Mouse (Mus musculus) lung, embryonic 14.5 days (tissue): ENCODE measurements at regions not wholly inside any gene's neighbourhood (a gene's known extent, or its start where the extent isn't known, plus 50 kb on each side); places are given as distances from the start of the nearest gene placed in this dataset.

Source experiments
- ATAC-seq: fragments of 200-750 bp; cut with Nextera tagmentation; 2 replicates; pipeline ENCODE4 v1.8.0; 2017; ENCODE audit warnings: mild to moderate bottlenecking, moderate TSS enrichment, moderate library complexity; ENCODE audit not compliant: insufficient read depth
- DNase-seq: peaks from one replicate; pipeline ENCODE4 v3.0.0-alpha.2; 2015
- H3K27ac ChIP-seq: fragments of 300-500 bp; sonication (generic); 2 replicates; pipeline ENCODE4 v1.5.1; 2014; ENCODE audit warnings: low read depth, mild to moderate bottlenecking, moderate library complexity
- H3K27me3 ChIP-seq: fragments of 300-500 bp; sonication (generic); 2 replicates; pipeline ENCODE4 v1.6.1; 2014; ENCODE audit warnings: low read length, control low read depth; ENCODE audit not compliant: insufficient read depth
- H3K36me3 ChIP-seq: fragments of 300-500 bp; sonication (generic); 2 replicates; pipeline ENCODE4 v1.6.1; 2014; ENCODE audit warnings: control low read depth; ENCODE audit not compliant: insufficient read depth
- H3K4me1 ChIP-seq: fragments of 300-500 bp; sonication (generic); 2 replicates; pipeline ENCODE4 v1.6.1; 2014; ENCODE audit warnings: antibody characterized with exemption, control low read depth; ENCODE audit not compliant: insufficient read depth
- H3K4me2 ChIP-seq: fragments of 300-500 bp; sonication (generic); 2 replicates; pipeline ENCODE4 v1.6.1; 2014; ENCODE audit warnings: mild to moderate bottlenecking
- H3K4me3 ChIP-seq: fragments of 300-500 bp; sonication (generic); 2 replicates; pipeline ENCODE4 v1.5.1; 2014; ENCODE audit warnings: low read depth, low read length
- H3K9ac ChIP-seq: fragments of 300-500 bp; sonication (generic); 2 replicates; pipeline ENCODE4 v1.6.1; 2014
- H3K9me3 ChIP-seq: fragments of 300-500 bp; sonication (generic); 2 replicates; pipeline ENCODE4 v1.6.1; 2016; ENCODE audit warnings: low read depth, low read length, control low read depth
- CTCF ChIP-seq: IDR thresholded peaks from 2 replicates; pipeline ENCODE4 v1.5.1; 2016; ENCODE audit warnings: antibody characterized with exemption, low read depth
- WGBS: fragments of 180-500 bp; shearing (Covaris S2); extraction: QIAGEN DNeasy Blood & Tissue Kit; methylation state at CpG from one replicate; pipeline ENCODE4 v1.1.7; 2014; 5-methylcytosine and 5-hydroxymethylcytosine counted together

DNA sequence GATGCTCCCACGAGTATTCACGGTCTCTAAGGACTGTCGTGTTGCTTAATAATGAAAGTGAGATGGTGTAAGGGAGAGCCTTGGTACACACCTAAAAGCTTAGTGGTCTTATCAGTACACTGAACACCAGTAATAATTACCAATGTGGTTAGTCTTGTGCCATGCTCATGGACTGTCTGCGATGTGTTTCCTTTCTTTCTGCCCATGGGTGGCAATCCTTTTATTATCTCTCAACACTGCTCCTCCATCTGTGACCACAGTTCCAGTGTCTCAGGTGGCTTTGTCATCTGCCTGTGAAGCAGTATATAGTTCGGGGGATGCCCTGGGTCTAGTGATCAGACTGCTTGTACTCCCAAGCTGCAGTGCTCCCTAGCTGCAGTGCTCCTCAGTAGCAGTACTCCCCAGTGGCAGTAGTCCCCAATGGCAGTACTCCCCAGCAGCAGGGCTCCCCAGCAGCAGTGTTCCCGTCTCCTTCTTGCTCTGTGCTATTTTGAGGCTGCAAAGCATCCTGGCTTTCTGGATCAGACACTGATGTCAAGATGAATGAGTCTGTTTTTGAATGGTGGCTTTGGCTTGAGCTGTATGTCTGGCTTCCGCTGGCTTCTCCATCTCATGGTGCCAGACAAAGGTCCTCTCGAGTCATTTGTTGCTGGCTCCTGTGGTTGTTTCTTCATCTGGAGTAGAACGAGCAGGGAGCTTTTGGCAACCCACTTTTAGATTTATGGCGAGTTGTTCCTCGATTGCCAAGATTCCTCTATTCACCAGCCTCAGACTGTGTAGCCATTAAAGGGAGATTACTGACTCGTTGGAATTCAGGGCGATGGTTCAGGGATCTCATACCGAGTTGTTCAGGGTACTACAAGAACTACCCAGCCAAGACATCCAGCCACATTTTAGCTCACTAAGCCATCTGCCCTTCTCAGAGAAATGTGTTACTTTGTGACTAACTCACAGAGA lies 88.4 kb upstream of the Plxnc1 start:
- Histone ChIP-seq H3K27me3 (no peaks in the 10 kb centered on the region), H3K4me2 (no peak overlapping the region), H3K9me3 (no peaks in the 10 kb centered on the region), H3K9ac (no peak overlapping the region), H3K4me1 (peaks cover 6% of the 10 kb centered on the region), H3K36me3 (no peaks in the 10 kb centered on the region), H3K27ac (no peak overlapping the region), H3K4me3 (no peak overlapping the region)
- DNase-seq (peak; percentile 72), ATAC-seq (no peak)
- WGBS = 62% methylated on average over 14 of the region's 14 CpGs
- no peak for TF ChIP-seq CTCF

DNA sequence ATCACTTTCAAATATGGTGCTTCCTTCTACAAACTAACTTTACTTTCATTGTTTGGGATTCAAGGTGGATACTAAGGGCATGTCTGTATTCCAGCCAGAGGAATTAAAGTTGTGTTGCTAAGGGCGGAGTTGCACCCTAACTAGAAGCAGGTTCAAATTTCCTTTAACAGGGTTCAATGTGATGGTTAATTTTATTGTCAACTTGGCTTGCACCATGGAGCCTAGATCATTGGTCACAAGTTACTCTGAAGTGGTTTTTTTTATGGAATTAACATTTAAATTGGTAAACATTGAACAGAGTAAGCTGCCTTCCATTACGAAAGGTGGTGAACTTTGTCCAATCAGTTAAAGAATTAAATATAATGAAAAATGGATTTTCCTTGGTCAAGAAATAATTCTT lies 86.7 kb upstream of the Plxnc1 start:
- ATAC-seq = no peak
- H3K27me3 ChIP-seq = no peaks in the 10 kb centered on the region
- no peaks in the 10 kb centered on the region for H3K9me3 ChIP-seq
- H3K9ac ChIP-seq = no peak overlapping the region
- 91% methylated on average over 2 of the region's 2 CpGs for WGBS
- H3K4me1 ChIP-seq = peaks cover 6% of the 10 kb centered on the region
- no peak for TF ChIP-seq CTCF
- no peak overlapping the region for H3K4me3 ChIP-seq
- no peak for DNase-seq
- no peaks in the 10 kb centered on the region for H3K36me3 ChIP-seq
- H3K4me2 ChIP-seq = no peak overlapping the region
- no peak overlapping the region for H3K27ac ChIP-seq

DNA sequence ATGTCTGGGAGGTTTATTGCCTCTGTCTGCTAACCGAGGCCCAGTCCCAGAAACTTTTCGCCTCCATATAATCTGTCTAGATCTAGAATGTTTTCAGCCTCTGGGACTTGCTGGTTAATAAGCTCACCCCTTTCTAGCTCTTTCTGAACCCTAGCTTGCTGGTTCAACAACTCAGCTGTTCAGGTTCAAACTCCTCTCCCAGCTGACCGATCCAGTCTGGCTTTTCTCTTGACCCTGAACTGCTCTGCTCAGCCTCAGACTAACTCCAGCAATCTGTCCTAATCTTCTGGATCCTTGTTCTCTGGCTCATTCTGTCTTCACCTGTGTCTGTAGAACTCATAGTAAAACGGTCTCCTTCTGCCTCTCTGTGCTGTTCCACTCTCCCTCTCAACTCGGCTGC lies 86.2 kb upstream of the Plxnc1 start:
- DNase-seq (no peak), ATAC-seq (no peak)
- Histone ChIP-seq H3K4me3 (no peak overlapping the region), H3K9ac (no peak overlapping the region), H3K4me1 (peaks cover 6% of the 10 kb centered on the region), H3K36me3 (no peaks in the 10 kb centered on the region), H3K27ac (no peak overlapping the region), H3K27me3 (no peaks in the 10 kb centered on the region), H3K9me3 (no peaks in the 10 kb centered on the region), H3K4me2 (no peak overlapping the region)
- no peak for TF ChIP-seq CTCF
- WGBS = 70% methylated on average over 5 of the region's 5 CpGs

DNA sequence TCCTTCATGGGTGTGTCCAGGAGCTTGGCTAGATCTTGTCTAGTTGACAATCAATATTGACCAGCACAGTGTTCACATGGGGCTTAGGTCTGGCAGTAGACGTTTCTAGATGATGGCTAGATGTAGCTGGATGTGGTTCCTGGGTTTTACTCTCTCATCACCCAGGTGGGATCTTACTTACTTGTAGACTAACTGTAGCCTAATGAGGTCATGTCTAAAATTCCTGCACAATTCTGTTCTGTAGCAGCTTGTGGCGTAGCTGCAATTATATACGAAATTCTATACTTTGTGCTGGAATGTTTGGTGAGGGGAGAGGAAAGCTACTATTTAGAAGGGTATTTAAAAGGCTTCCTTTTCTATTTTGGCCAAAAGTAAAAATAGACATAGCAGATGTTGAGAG lies 84.9 kb upstream of the Plxnc1 start:
- ATAC-seq (no peak), DNase-seq (no peak)
- TF ChIP-seq CTCF = no peak
- Histone ChIP-seq H3K4me3 (no peak overlapping the region), H3K9ac (no peak overlapping the region), H3K4me2 (no peak overlapping the region), H3K27ac (no peak overlapping the region), H3K9me3 (no peaks in the 10 kb centered on the region), H3K4me1 (peaks cover 6% of the 10 kb centered on the region), H3K36me3 (no peaks in the 10 kb centered on the region), H3K27me3 (no peaks in the 10 kb centered on the region)
- 56% methylated on average over 3 of the region's 3 CpGs for WGBS

DNA sequence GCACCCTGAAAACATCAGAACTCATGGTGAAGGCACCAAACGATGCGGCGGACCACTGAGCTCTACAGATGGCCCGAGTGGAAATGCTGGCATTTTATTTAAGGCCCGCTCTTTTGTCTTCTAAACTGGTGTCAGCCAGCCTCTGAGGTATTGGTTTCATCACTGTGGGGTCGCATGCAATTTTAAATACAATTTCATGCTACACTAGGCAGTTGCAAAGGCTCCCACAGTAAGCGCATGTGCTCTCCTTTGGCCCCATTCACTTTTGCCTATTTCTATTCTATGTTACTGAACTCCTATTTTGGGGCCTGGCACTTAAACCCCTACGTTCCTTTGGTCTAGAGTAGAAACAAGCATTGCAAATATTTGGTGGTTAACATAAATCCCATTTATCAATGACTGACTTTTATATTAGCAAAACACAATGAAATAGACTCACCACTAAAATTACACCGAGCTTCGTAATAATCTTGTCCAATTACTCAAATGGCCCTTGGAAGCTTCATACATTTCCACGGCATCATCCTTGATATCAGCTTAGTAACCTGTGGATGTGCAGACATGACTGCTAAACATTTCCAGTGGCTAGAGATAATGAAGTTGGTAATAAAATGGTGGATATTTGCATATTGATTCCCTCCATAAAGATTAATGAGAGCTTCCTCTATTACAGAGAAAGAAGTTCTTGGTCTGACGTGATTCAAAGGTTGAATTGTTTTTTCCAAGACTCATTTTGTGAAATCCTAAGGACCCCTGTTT lies 81.1 kb upstream of the Plxnc1 start:
- DNase-seq (no peak), ATAC-seq (no peak)
- H3K27me3 ChIP-seq = no peaks in the 10 kb centered on the region
- WGBS = 87% methylated on average over 12 of the region's 12 CpGs
- no peak overlapping the region for H3K9ac ChIP-seq
- no peak for TF ChIP-seq CTCF
- no peaks in the 10 kb centered on the region for H3K4me1 ChIP-seq
- H3K4me3 ChIP-seq = no peak overlapping the region
- no peak overlapping the region for H3K27ac ChIP-seq
- H3K36me3 ChIP-seq = no peaks in the 10 kb centered on the region
- no peaks in the 10 kb centered on the region for H3K9me3 ChIP-seq
- no peak overlapping the region for H3K4me2 ChIP-seq

DNA sequence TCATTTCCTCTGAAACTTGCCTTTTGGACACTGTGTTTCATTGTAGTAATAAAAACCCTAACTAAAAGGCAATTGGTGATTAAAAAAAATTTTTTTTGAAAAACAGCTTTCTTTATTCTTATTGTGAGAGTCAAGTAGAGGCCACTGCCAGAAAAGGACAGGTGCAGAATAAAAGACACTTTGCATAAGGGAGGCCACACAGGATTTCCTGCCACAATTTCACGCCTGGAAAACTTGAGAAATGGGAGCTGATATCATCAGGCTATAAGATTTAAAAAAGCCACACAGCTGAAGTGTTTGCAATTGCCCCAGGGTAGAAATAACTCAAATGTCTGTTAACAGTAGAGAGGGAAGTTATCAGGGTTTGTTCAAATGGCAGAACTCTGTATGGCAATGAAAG lies 76.6 kb upstream of the Plxnc1 start:
- no peak overlapping the region for H3K4me2 ChIP-seq
- no peak for TF ChIP-seq CTCF
- no peaks in the 10 kb centered on the region for H3K4me1 ChIP-seq
- no peak for ATAC-seq
- WGBS = 51% methylated on average over 1 of the region's 1 CpGs
- H3K9me3 ChIP-seq = no peaks in the 10 kb centered on the region
- H3K36me3 ChIP-seq = no peaks in the 10 kb centered on the region
- H3K4me3 ChIP-seq = no peak overlapping the region
- no peak overlapping the region for H3K27ac ChIP-seq
- no peak overlapping the region for H3K9ac ChIP-seq
- no peak for DNase-seq
- H3K27me3 ChIP-seq = no peaks in the 10 kb centered on the region

DNA sequence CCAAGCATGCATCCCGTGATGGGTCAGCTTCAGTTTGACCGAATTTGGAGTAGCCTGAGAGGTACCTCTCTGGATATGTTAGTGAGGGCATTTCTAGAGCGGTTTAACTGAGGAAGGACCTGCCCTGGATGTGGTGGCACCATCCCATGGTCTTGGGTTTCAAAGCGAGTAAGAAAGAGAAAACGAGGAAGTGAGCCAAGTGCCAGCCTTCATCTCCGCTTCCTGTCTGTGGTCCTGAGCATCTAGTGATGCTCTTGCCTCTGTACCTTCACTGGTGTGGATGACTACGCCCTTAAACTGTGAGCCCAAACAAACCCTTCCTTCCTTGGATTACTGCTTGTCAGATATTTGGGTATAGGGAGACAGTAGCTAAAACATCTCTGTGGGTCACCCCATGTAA lies 72.3 kb upstream of the Plxnc1 start:
- Histone ChIP-seq H3K9ac (no peak overlapping the region), H3K9me3 (no peaks in the 10 kb centered on the region), H3K4me1 (no peaks in the 10 kb centered on the region), H3K4me3 (no peak overlapping the region), H3K36me3 (no peaks in the 10 kb centered on the region), H3K27me3 (no peaks in the 10 kb centered on the region), H3K4me2 (no peak overlapping the region), H3K27ac (no peak overlapping the region)
- WGBS = 89% methylated on average over 7 of the region's 7 CpGs
- ATAC-seq (no peak), DNase-seq (no peak)
- no peak for TF ChIP-seq CTCF
